Mouse (Mus musculus) CH12.LX (cell line): ENCODE data around the gene T. TPM values are rescaled to one million over a fixed set of nuclear protein-coding genes. Genes with fewer than 3 reads are reported as not detected.
"Not testable (repeated sequence)": the region's sequence is repeated elsewhere in the genome, so short reads cannot be mapped to it uniquely, and the experiment has no call there.

Source experiments
- DNase-seq: peaks from one replicate; pipeline ENCODE4 v3.0.0-alpha.2; 2013; ENCODE audit errors: extremely low read depth
- H3K27ac ChIP-seq: 2 replicates; pipeline ENCODE4 v1.5.1; 2012; ENCODE audit warnings: low read depth, mild to moderate bottlenecking, control low read depth, moderate library complexity; ENCODE audit not compliant: insufficient read depth
- H3K27me3 ChIP-seq: replicated peaks from 2 replicates; pipeline ENCODE3; 2012; ENCODE audit warnings: inconsistent platforms
- H3K36me3 ChIP-seq, 2 experiments: replicated peaks in 1 of 2; 2 replicates each; pipeline versions ENCODE3 to v1.6.1; 2012; ENCODE audit warnings: inconsistent platforms in 1 of 2, low read length in 1 of 2, mild to moderate bottlenecking in 1 of 2, mixed read lengths in 1 of 2, moderate library complexity in 1 of 2; ENCODE audit not compliant: control insufficient read depth in 1 of 2, insufficient read depth in 1 of 2
- H3K4me1 ChIP-seq, 2 experiments: 2 replicates each; pipeline ENCODE4 v1.6.1; 2012; ENCODE audit warnings: inconsistent platforms in 1 of 2, moderate library complexity in 1 of 2; ENCODE audit not compliant: insufficient read depth in 2 of 2, control insufficient read depth in 1 of 2
- H3K4me2 ChIP-seq: 2 replicates; pipeline ENCODE4 v1.6.1; 2012; ENCODE audit warnings: low read depth, mild to moderate bottlenecking, control low read depth; ENCODE audit not compliant: poor library complexity, insufficient read depth, severe bottlenecking
- H3K4me3 ChIP-seq, 3 experiments: fragments of 150-350 bp in 1 of 3; sonication (generic) in 1 of 3; replicated peaks in 1 of 3; 2 replicates each; pipeline versions ENCODE3 to v1.5.1; 2011 to 2012; ENCODE audit warnings: low read depth in 2 of 3, low read length in 2 of 3, mild to moderate bottlenecking in 2 of 3, moderate library complexity in 2 of 3, control low read depth in 1 of 3, improper control_type of control experiment in 1 of 3, inconsistent platforms in 1 of 3, mixed read lengths in 1 of 3; ENCODE audit not compliant: poor library complexity in 1 of 3
- H3K79me2 ChIP-seq: replicated peaks from 2 replicates; pipeline ENCODE4 v1.6.1; 2012; ENCODE audit warnings: mild to moderate bottlenecking, moderate library complexity; ENCODE audit not compliant: control insufficient read depth, poor library complexity, insufficient read depth, severe bottlenecking; ENCODE audit errors: extremely low read depth
- H3K9ac ChIP-seq: 2 replicates; pipeline ENCODE4 v1.6.1; 2012; ENCODE audit warnings: low read depth, mild to moderate bottlenecking, control low read depth, moderate library complexity; ENCODE audit not compliant: insufficient read depth
- H3K9me3 ChIP-seq: replicated peaks from 2 replicates; pipeline ENCODE3; 2012; ENCODE audit warnings: low read length, inconsistent platforms, mixed read lengths
- BHLHE40 ChIP-seq: IDR thresholded peaks from 2 replicates; pipeline ENCODE4 v1.6.1; 2011; ENCODE audit warnings: mild to moderate bottlenecking, low read depth, low read length, improper control_type of control experiment
- PAX5 ChIP-seq: IDR thresholded peaks from 2 replicates; pipeline ENCODE4 v1.6.1; 2012; ENCODE audit warnings: low read length, inconsistent platforms, mixed read lengths
- SMC3 ChIP-seq: IDR thresholded peaks from 2 replicates; pipeline ENCODE4 v1.6.1; 2011; ENCODE audit warnings: low read depth, low read length, improper control_type of control experiment
- ZC3H11A ChIP-seq: IDR thresholded peaks from 2 replicates; pipeline ENCODE4 v1.6.1; 2012; ENCODE audit warnings: low read depth, mild to moderate bottlenecking, inconsistent platforms, low read length, improper control_type of control experiment
- ZNF384 ChIP-seq: IDR thresholded peaks from 2 replicates; pipeline ENCODE4 v1.6.1; 2012; ENCODE audit warnings: low read depth, low read length, improper control_type of control experiment, inconsistent platforms
- dilution Hi-C: fragments of 300-500 bp; cut with MboI; formaldehyde crosslinking; loops from 2 replicates; pipeline ENCODE4 v1.14.3; 2020; ENCODE audit warnings: low sequenced_read_pairs; ENCODE audit not compliant: extremely low pct_unique_long_range_greater_than_20kb, extremely low pct_ligation_motif_present
- in situ Hi-C: fragments of 300-500 bp; cut with MboI; formaldehyde crosslinking; loops from 3 replicates; pipeline ENCODE4 v1.14.3; 2019; ENCODE audit warnings: low sequenced_read_pairs, low pct_ligation_motif_present, low pct_unique_long_range_greater_than_20kb, mixed read lengths
- polyA plus RNA-seq: library from polyadenylated mRNA; unstranded; fragments of >175 nt; gene quantifications from 2 replicates; pipeline ENCODE4 v1.2.1, GENCODE M21; 2012; ENCODE audit warnings: low read depth; ENCODE audit not compliant: insufficient read length
- total RNA-seq, 2 experiments: library from RNA; depleted of rRNA; stranded (reverse); fragments of 300-350 nt in 1 of 2; fragments of >200 nt in 1 of 2; gene quantifications; 2 replicates each; pipeline ENCODE4 v1.2.3; 2012 to 2014

T gene
- total and polyA plus RNA-seq, 3 experiments = 0.17 TPM; not detected in 2

DNA sequence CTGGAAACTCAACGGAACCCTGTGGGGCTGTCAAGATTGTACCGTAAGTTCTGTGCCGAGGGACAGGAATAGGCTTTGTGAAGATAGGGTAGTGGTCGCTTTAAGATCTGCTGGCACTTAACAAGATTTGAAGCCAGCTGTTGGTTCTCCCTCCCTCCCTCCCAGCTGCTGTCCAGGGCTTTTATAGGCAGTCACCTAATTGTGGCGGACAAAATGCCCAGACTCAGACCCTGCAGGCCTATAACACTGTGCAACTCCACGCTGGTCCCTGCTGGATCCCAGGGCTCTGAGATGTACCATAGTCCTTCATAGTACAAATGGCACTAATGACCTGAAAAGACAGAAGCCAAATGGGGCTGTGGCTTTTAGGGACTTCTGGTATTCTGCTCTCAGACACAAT, 27.9 kb upstream of the T start (continued):
- TF ChIP-seq SMC3 = no peak

GRCm38 (mm10) chr17:8408002-8408401, 26.2 kb upstream of the T start:
- dilution Hi-C loops, H3K9ac ChIP-seq, H3K79me2 ChIP-seq, H3K9me3 ChIP-seq, in situ Hi-C loops, H3K27me3 ChIP-seq, H3K27ac ChIP-seq, H3K36me3 ChIP-seq: not testable (repeated sequence)
- DNase-seq = peak; percentile 11
- H3K4me1 ChIP-seq = peaks cover 13 to 51% of the 10 kb centered on the region in 2 experiments
- H3K4me3 ChIP-seq = peak overlapping the region in 1 of 3 experiments; percentile 6
- peak overlapping the region; percentile 37; the same call in 1 of the 2 replicates for H3K4me2 ChIP-seq

GRCm38 (mm10) chr17:8408589-8409295, 25.5 kb upstream of the T start:
- Histone ChIP-seq H3K4me1 (peaks cover 12 to 50% of the 10 kb centered on the region in 2 experiments), H3K79me2 (no peaks in the 10 kb centered on the region), H3K9ac (no peak overlapping the region), H3K4me2 (peak overlapping the region; percentile 37), H3K27me3 (no peaks in the 10 kb centered on the region), H3K36me3 (no peaks in the 10 kb centered on the region), H3K4me3 (peak overlapping the region in 1 of 3 experiments; percentile 6), H3K9me3 (no peaks in the 10 kb centered on the region), H3K27ac (peak overlapping the region; percentile 32; the same call in 1 of the 2 replicates)
- dilution Hi-C loops (no loop called here), in situ Hi-C loops (no loop called here)
- peak; percentile 81 for DNase-seq
- TF ChIP-seq PAX5 = no peak
- TF ChIP-seq BHLHE40 = peak; percentile 78

GRCm38 (mm10) chr17:8410330-8410729, 23.9 kb upstream of the T start:
- H3K4me2 ChIP-seq = no peak overlapping the region
- no peaks in the 10 kb centered on the region for H3K27me3 ChIP-seq
- TF ChIP-seq ZNF384 (no peak), ZC3H11A (no peak)
- H3K36me3 ChIP-seq = no peaks in the 10 kb centered on the region
- dilution Hi-C loops = no loop called here
- in situ Hi-C loops = no loop called here
- no peak overlapping the region for H3K9ac ChIP-seq
- H3K4me1 ChIP-seq = peaks cover 9 to 47% of the 10 kb centered on the region in 2 experiments
- no peaks in the 10 kb centered on the region for H3K9me3 ChIP-seq
- peak; percentile 19 for DNase-seq
- H3K4me3 ChIP-seq = no peak overlapping the region
- no peaks in the 10 kb centered on the region for H3K79me2 ChIP-seq
- H3K27ac ChIP-seq = no peak overlapping the region
